Mouse (Mus musculus) adrenal gland, postnatal 25 days (tissue): Measurements from ENCODE around the gene Rarres2. TPM values are rescaled to one million over a fixed set of nuclear protein-coding genes. Genes with fewer than 3 reads are reported as not detected.
A peak's percentile ranks its signal among the peaks of the same experiment; 100 is the strongest.

Experiments
- DNase-seq: peaks from one replicate; pipeline ENCODE4 v3.0.0; 2021; ENCODE audit warnings: mixed read lengths
- long read RNA-seq: library from polyadenylated mRNA; stranded (forward); transcript quantifications from one replicate; pipeline ENCODE4 v2.0.0, GENCODE M21; 2021
- total RNA-seq: library from RNA; stranded (reverse); gene quantifications from 2 replicates; pipeline ENCODE4 v1.2.3, GENCODE M21; 2021

The Rarres2 gene
- 28.6 and 36.8 TPM in 2 replicates for total RNA-seq
- long read RNA-seq, transcript Rarres2-204 (6 exons, 795 nt), result major isoform, 76 of 135 reads
- long read RNA-seq, transcript Rarres2-201 (6 exons, 731 nt), result minor isoform, 41 of 135 reads
- long read RNA-seq, partial matches to known transcripts, result 5 of 135 reads
- long read RNA-seq, other reads (novel, unspliced or antisense), result 11 of 135 reads

GRCm38 (mm10) chr6:48572572-48573061 lies at the start of gene Rarres2:
Gene Rarres2 (minus strand): TSS chr6:48572789.
- DNase-seq, result no peak

DNA sequence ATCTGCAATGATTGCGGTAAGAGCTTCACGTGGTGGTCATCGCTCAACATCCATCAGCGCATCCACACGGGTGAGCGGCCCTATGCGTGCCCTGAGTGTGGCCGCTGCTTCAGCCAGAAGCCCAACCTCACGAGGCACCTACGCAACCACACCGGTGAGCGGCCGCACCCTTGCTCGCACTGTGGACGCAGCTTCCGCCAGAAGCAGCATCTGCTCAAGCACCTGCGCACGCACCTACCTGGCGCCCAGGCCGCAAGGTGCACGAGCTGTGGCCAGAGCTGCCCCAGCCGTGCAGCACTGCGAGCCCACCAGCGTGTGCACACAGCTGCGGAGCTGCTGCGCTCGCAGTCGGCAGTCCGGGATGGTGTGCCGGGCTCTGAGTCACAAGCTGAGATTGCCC lies 47.4 kb upstream of the Rarres2 start:
- DNase-seq, result no peak

GRCm38 (mm10) chr6:48614756-48615155 lies 42.2 kb upstream of the Rarres2 start:
- DNase-seq, result no peak

- DNase-seq, result no peak
These were observed 40.9 kb upstream of the Rarres2 start for GRCm38 (mm10) chr6:48613464-48613863.

DNA sequence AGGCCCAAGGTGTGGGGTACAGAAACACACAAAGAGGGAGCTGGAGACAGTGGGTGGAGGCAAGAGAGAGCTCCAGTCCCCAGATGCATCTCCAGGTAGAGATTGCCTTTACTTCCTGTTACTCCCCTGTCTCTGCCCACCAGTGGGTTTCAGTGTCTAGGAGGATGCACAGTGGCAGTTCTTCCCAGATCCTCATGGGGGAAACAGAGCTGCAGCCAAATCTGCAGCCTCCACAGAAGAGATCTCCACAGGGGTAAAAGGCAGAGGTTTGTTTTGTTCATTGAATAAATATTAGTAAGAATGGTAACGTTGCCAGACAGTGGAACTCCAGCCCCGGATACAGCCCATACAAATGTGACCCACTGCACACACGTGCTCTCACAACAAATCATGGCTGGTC lies 38.1 kb upstream of the Rarres2 start:
- DNase-seq, result no peak

DNA sequence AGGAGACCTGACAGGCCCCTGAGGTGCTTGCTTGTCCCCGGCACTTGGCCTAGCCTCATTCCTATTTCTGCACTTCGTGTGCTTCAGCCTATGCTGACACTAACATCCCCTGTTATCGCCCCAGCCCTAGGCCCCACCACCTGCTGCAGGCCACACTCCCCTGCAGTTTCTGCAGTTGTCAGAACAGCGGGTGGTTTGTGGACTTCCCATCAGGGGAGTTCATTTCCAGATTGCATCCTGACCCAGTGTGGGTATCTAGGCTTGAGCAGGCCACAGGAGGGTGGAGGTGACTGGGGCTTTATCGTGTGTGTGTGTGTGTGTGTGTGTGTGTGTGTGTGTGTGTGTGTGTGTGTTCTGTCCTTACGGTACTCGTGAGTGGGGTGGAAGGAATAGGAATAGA lies 36.9 kb upstream of the Rarres2 start:
- DNase-seq, result no peak

- DNase-seq, result peak; percentile 53
These were observed 35.5 kb upstream of the Rarres2 start for GRCm38 (mm10) chr6:48608124-48608523.

- DNase-seq, result no peak
These were observed 29.6 kb upstream of the Rarres2 start for GRCm38 (mm10) chr6:48602080-48602741.

GRCm38 (mm10) chr6:48601271-48602079 lies 28.9 kb upstream of the Rarres2 start, which contains the start of gene Zfp775:
Gene Zfp775 (plus strand): TSS chr6:48602063.
- peak; percentile 98 for DNase-seq

GRCm38 (mm10) chr6:48600594-48600993 lies 28.0 kb upstream of the Rarres2 start:
- DNase-seq, result no peak

- no peak for DNase-seq
These were observed 24.6 kb upstream of the Rarres2 start for GRCm38 (mm10) chr6:48597233-48597625.

- DNase-seq, result no peak
These were observed 24.1 kb upstream of the Rarres2 start for GRCm38 (mm10) chr6:48596545-48597232.

- DNase-seq, result no peak
These were observed 22.7 kb upstream of the Rarres2 start for GRCm38 (mm10) chr6:48595278-48595677.

GRCm38 (mm10) chr6:48594043-48594738 lies 21.6 kb upstream of the Rarres2 start:
- no peak for DNase-seq

- DNase-seq, result peak; percentile 97
These were observed 20.8 kb upstream of the Rarres2 start, which contains the start of the genes Repin1 and Gm44965 for GRCm38 (mm10) chr6:48593158-48594042. Gene Repin1 (plus strand): TSS chr6:48593883. Gene Gm44965 (plus strand): TSS chr6:48593941.

DNA sequence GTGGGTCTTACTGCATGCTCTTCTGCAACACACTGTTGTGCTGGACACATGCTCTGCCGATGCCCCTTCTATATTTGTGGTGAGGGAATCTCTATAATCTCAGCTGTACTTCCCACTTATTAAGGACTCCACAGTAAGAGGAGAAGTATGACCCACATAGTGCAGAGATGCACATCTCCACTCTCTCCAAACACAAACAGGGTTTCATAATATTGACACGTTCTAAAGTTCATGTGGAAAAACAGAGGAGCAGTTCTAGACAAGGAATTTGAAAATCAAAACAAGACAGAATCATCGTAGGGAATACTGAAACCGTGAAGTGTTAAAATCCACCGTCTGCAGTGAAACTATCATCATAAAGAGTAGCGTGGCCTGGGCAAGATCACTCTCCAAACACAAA lies 19.3 kb upstream of the Rarres2 start:
- no peak for DNase-seq

DNA sequence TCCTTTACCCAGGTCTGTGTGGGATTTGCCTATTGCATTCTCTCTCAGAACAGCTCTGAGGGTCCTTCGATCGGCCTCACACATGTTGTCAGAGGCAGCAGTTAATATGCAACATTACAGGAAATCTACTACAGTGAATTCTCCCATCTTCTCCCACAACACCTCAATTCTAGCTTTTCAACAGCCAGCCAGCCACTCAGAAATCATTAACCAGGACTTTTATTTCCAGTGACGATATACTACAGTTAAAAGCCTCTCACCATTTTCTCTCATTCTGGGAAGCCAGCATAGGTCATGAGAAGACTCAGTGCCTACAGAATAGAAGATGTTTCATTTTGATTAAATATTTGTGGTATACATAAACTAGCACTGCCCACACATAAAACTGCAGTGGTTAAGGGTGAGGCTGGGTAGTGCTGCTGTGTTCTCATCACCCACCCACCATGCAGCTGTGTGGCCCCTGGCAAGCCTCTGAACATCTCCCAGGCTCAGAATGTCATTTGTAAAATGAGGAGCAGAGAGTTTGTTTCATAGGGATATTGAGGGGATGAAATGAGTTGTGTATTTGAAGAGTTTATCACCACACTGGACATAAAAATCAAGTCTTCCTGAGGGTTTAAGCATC lies 18.7 kb upstream of the Rarres2 start:
- no peak for DNase-seq

GRCm38 (mm10) chr6:48589194-48589750 lies 16.7 kb upstream of the Rarres2 start, which contains the start of gene Gm45021:
Gene Gm45021 (plus strand): TSS chr6:48589610.
- no peak for DNase-seq

DNA sequence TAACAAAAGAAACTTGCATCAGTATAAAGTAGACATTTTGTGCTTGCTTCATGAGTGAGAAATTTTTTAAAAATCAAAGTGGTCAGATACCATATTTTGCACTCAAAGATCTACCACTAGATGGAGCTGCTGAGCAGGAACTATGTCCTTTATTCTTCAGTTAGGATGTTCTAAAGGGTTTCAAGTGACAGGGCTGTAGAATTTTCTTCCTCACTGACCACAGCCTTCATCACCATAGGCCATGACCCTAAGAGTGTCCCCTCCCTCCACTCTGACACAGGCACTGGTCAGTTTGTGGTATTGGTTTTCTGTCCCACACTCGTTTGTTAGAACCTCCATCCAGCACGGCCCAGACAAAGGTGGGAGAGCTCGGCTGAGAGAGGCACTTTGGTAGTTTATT lies 9.4 kb upstream of the Rarres2 start:
- DNase-seq, result no peak

DNA sequence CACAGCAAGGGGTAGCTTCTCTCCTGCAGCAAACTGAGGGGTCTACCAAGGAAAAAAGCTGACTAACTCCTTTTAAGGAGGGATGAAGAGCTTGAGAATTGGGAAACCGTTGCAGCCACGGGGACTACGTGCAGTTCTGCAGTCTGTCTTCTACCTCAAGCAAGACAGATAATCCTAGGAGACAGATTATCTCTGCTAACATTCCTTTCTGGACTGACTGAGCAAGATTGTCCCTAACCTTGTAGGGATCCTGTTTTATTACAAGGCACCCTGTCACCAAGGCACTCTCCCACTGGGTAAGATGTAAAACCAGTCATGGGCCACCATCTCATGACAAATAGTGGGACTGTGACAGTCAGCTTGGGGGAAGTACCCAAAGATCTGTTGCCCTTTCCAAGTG lies 8.7 kb upstream of the Rarres2 start:
- no peak for DNase-seq
